Mouse (Mus musculus) E14TG2a.4 (cell line): Measurements from ENCODE around the gene D6Wsu163e.

Experiments used
- CTCF ChIP-seq: conservative IDR thresholded peaks from 2 replicates; pipeline ENCODE4 v1.5.1; 2014; ENCODE audit warnings: low read length
- NANOG ChIP-seq: IDR thresholded peaks from 2 replicates; pipeline ENCODE4 v1.6.1; 2014; ENCODE audit warnings: borderline replicate concordance, low read length, mixed read lengths

DNA sequence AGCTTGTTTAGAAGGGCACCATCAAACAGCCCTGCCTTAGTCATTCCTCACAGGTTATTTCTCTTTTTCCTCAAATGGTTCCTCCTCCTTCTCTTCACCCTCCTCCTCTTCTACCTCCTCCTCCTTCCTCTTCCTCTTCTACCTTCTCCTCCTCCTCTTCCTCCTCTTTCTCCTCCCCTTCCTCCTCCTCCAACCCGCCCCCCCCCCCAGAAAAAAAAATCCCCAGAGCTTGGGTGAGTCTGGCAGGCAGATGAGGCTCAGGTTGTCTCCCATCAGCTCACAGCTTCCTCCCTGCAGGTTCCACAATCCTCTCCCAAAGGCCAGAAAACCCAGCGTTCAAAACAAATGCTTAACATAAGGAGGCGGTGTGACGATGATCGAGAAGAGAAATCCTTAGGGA lies 32.4 kb upstream of the D6Wsu163e start:
- no peak for TF ChIP-seq NANOG
- TF ChIP-seq CTCF = no peak
